Mouse (Mus musculus): ENCODE data around the gene Polk. TPM values are rescaled to one million over a fixed set of nuclear protein-coding genes. Genes with fewer than 3 reads are reported as not detected.
A peak's percentile ranks its signal among the peaks of the same experiment; 100 is the strongest.

Gene Polk
- total RNA-seq, 2 experiments from 2014 or later, result 16.3 to 18.0 TPM

DNA sequence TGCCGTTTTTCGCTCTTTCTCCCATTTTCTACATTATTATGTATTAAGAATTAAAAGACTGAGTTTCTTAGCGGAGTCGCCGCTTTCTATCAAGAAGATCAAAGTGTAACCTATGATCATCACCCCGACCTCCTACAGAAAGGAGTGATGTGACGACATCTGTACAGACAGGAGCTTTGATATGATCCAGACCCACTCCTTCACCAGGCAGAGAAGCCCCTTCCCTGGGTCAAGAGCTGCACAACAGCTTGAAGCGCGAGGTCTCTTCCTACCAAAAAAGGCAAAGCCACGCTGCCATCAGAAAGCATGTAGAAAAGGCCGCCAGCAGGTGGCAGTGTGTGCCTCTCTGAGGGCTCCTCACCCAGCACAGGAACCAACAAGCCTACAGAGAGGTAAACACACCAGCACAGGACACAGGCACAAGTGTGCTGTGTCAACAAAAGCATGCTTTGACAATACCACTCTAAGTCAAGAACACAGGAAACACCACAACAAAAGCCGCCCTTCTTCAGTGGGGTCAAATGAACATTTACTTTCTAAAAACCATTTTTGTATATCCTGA, 110.7 kb downstream of the Polk start:
- ATAC-seq (replicated peaks; ENCODE audit: low FRiP score, poor library complexity, severe bottlenecking), result 0 out of 2 replicates have a peak, but pooled peaks have one; percentile 50

Other genes starting within 250 kb of the Polk start
- gene Poc5, start 154.3 kb downstream of the Polk start, total RNA-seq (2015; ENCODE audit: low replicate concordance), result 13.8 and 36.4 TPM in 2 replicates
- gene Poc5, start 154.3 kb downstream of the Polk start, total RNA-seq (2017; ENCODE audit: low replicate concordance), result 22.1 and 39.1 TPM in 2 replicates
- gene Ankdd1b, start 71.4 kb downstream of the Polk start, total RNA-seq (2015; ENCODE audit: low replicate concordance), result not detected in 2 replicates
- gene Ankdd1b, start 71.4 kb downstream of the Polk start, total RNA-seq (2017; ENCODE audit: low replicate concordance), result not detected in 2 replicates
- gene Gm17622, start 51.8 kb downstream of the Polk start, total RNA-seq (2015; ENCODE audit: low replicate concordance), result not detected in 2 replicates
- not detected in 2 replicates for gene Gm17622, start 51.8 kb downstream of the Polk start, total RNA-seq (2017; ENCODE audit: low replicate concordance)
- gene Col4a3bp, start within 50 bp of the Polk start, total RNA-seq (2015; ENCODE audit: low replicate concordance), result 61.6 and 63.7 TPM in 2 replicates
- 72.0 and 72.3 TPM in 2 replicates for gene Col4a3bp, start within 50 bp of the Polk start, total RNA-seq (2017; ENCODE audit: low replicate concordance)
- 24.9 and 39.0 TPM in 2 replicates for gene Hmgcr, start 128.4 kb upstream of the Polk start, total RNA-seq (2015; ENCODE audit: low replicate concordance)
- gene Hmgcr, start 128.4 kb upstream of the Polk start, total RNA-seq (2017; ENCODE audit: low replicate concordance), result 43.2 and 67.3 TPM in 2 replicates
- not detected in 2 replicates for gene Ankrd31, start 205.7 kb upstream of the Polk start, total RNA-seq (2015; ENCODE audit: low replicate concordance)
- 0.51 TPM in 1 of 2 replicates, not detected in the other for gene Ankrd31, start 205.7 kb upstream of the Polk start, total RNA-seq (2017; ENCODE audit: low replicate concordance)